Mouse (Mus musculus): Measurements from ENCODE around the gene E130308A19Rik. TPM values are rescaled to one million over a fixed set of nuclear protein-coding genes. Genes with fewer than 3 reads are reported as not detected.

The E130308A19Rik gene
- total and polyA plus RNA-seq, 3 experiments = 2.4 to 3.4 (median 3.1) TPM

GRCm38 (mm10) chr4:59777828-59778227 lies 151.8 kb downstream of the E130308A19Rik start:
- dilution Hi-C loops (cut with MboI; ENCODE audit: extremely low pct_ligation_motif_present, extremely low pct_unique_long_range_greater_than_20kb, low sequenced_read_pairs) (no loop called here), in situ Hi-C loops (cut with MboI; ENCODE audit: low pct_ligation_motif_present, low pct_unique_long_range_greater_than_20kb, low sequenced_read_pairs) (no loop called here)
- peaks cover 76% of the 10 kb centered on the region for H3K79me2 ChIP-seq (replicated peaks; ENCODE audit: control insufficient read depth, extremely low read depth, insufficient read depth, poor library complexity, severe bottlenecking)
- H3K27me3 ChIP-seq (replicated peaks) = no peaks in the 10 kb centered on the region
- no peak overlapping the region for H3K4me3 ChIP-seq (replicated peaks in 1 of 3; ENCODE audit: low read depth in 2 of 3, low read length in 2 of 3, poor library complexity in 1 of 3)
- H3K4me2 ChIP-seq (ENCODE audit: insufficient read depth, low read depth, poor library complexity, severe bottlenecking) = no peak overlapping the region
- H3K27ac ChIP-seq (ENCODE audit: insufficient read depth, low read depth) = no peak overlapping the region
- H3K9ac ChIP-seq (ENCODE audit: insufficient read depth, low read depth) = no peak overlapping the region
- TF ChIP-seq ELF1 (IDR thresholded peaks at IDR 0.05; ENCODE audit: low read depth, low read length) (no peak), IRF4 (IDR thresholded peaks at IDR 0.05; ENCODE audit: low read depth, low read length) (no peak), MAX (IDR thresholded peaks at IDR 0.05; ENCODE audit: low read length) (no peak), PAX5 (IDR thresholded peaks at IDR 0.05; ENCODE audit: low read length) (no peak), KAT2A (IDR thresholded peaks at IDR 0.05; ENCODE audit: insufficient replicate concordance, low read length) (no peak)
- peaks cover 10 to 31% of the 10 kb centered on the region in 2 experiments for H3K4me1 ChIP-seq (ENCODE audit: control insufficient read depth in 1 of 2, insufficient read depth in 2 of 2)
- peaks cover 36 to 71% of the 10 kb centered on the region in 2 experiments for H3K36me3 ChIP-seq (replicated peaks in 1 of 2; ENCODE audit: control insufficient read depth in 1 of 2, insufficient read depth in 1 of 2, low read length in 1 of 2)
- no peak for DNase-seq (ENCODE audit: extremely low read depth)
- H3K9me3 ChIP-seq (replicated peaks; ENCODE audit: low read length) = no peaks in the 10 kb centered on the region

- H3K4me3 ChIP-seq (replicated peaks in 1 of 3; ENCODE audit: low read depth in 2 of 3, low read length in 2 of 3, poor library complexity in 1 of 3) = no peak overlapping the region
- H3K4me1 ChIP-seq (ENCODE audit: control insufficient read depth in 1 of 2, insufficient read depth in 2 of 2) = peaks cover 10 to 31% of the 10 kb centered on the region in 2 experiments
- dilution Hi-C loops (cut with MboI; ENCODE audit: extremely low pct_ligation_motif_present, extremely low pct_unique_long_range_greater_than_20kb, low sequenced_read_pairs) = no loop called here
- in situ Hi-C loops (cut with MboI; ENCODE audit: low pct_ligation_motif_present, low pct_unique_long_range_greater_than_20kb, low sequenced_read_pairs) = no loop called here
- no peak overlapping the region for H3K4me2 ChIP-seq (ENCODE audit: insufficient read depth, low read depth, poor library complexity, severe bottlenecking)
- H3K36me3 ChIP-seq (replicated peaks in 1 of 2; ENCODE audit: control insufficient read depth in 1 of 2, insufficient read depth in 1 of 2, low read length in 1 of 2) = peaks cover 17 to 48% of the 10 kb centered on the region in 2 experiments
- no peaks in the 10 kb centered on the region for H3K9me3 ChIP-seq (replicated peaks; ENCODE audit: low read length)
- DNase-seq (ENCODE audit: extremely low read depth) = no peak
- no peaks in the 10 kb centered on the region for H3K27me3 ChIP-seq (replicated peaks)
- no peak overlapping the region for H3K27ac ChIP-seq (ENCODE audit: insufficient read depth, low read depth)
- peaks cover 70% of the 10 kb centered on the region for H3K79me2 ChIP-seq (replicated peaks; ENCODE audit: control insufficient read depth, extremely low read depth, insufficient read depth, poor library complexity, severe bottlenecking)
- H3K9ac ChIP-seq (ENCODE audit: insufficient read depth, low read depth) = no peak overlapping the region
- TF ChIP-seq POLR2AphosphoS2 (IDR thresholded peaks at IDR 0.05; ENCODE audit: low read depth, low read length) (no peak), JUND (conservative IDR thresholded peaks at IDR 0.05; ENCODE audit: low read depth, low read length) (no peak), NELFE (IDR thresholded peaks at IDR 0.05; ENCODE audit: low read depth, low read length) (no peak), SMC3 (IDR thresholded peaks at IDR 0.05; ENCODE audit: low read depth, low read length) (peak; percentile 30), TBP (conservative IDR thresholded peaks at IDR 0.05; ENCODE audit: low read depth, low read length) (no peak), CTCF (conservative IDR thresholded peaks at IDR 0.05 in 1 of 2, IDR thresholded peaks at IDR 0.05 in 1 of 2; ENCODE audit: low read depth in 2 of 2, low read length in 2 of 2) (peak in 1 of 2 experiments; percentile 55; a peak in 3 of 4 replicates), UBTF (IDR thresholded peaks at IDR 0.05; ENCODE audit: low read depth, low read length) (no peak), RAD21 (IDR thresholded peaks at IDR 0.05; ENCODE audit: low read depth, low read length) (peak; percentile 8), MAZ (IDR thresholded peaks at IDR 0.05; ENCODE audit: low read depth, low read length) (no peak)
Observed at GRCm38 (mm10) chr4:59780568-59780967, 154.6 kb downstream of the E130308A19Rik start.

Measured in CH12.LX (cell line).